Mouse (Mus musculus): Measurements from ENCODE around the gene Mrfap1. TPM values are rescaled to one million over a fixed set of nuclear protein-coding genes. Genes with fewer than 3 reads are reported as not detected.
A peak's percentile ranks its signal among the peaks of the same experiment; 100 is the strongest.
"Not testable (repeated sequence)": the region's sequence is repeated elsewhere in the genome, so short reads cannot be mapped to it uniquely, and the experiment has no call there.

The Mrfap1 gene
- 263 TPM for polyA plus RNA-seq (2012; fragmentation: generic; extraction: Trizol)

- H3K4me2 ChIP-seq (ENCODE audit: low read depth), result peak within 1 kb of the TSS; percentile 98
- H3K27me3 ChIP-seq (ENCODE audit: control insufficient read depth, insufficient read depth, insufficient read length), result not testable (repeated sequence)
- peaks cover 22% of the 10 kb centered on the region for H3K79me2 ChIP-seq (ENCODE audit: control insufficient read depth, insufficient read depth)
- H3ac ChIP-seq (ENCODE audit: control insufficient read depth, insufficient read length), result peak within 1 kb of the TSS; percentile 44
- peaks cover 19% of the 10 kb centered on the region for H3K36me3 ChIP-seq (ENCODE audit: control insufficient read depth, insufficient read depth)
- peak within 1 kb of the TSS; percentile 55 for H3K4me3 ChIP-seq
- peak; percentile 78 for TF ChIP-seq POLR2A (IDR thresholded peaks at IDR 0.05; ENCODE audit: insufficient read length, low read depth)
- peak in 1 of 3 experiments; percentile 66 for TF ChIP-seq MYOD1 (IDR thresholded peaks at IDR 0.05; ENCODE audit: control insufficient read depth in 1 of 3, insufficient read length in 2 of 3, low read depth in 2 of 3)
- TF ChIP-seq MYOG (IDR thresholded peaks at IDR 0.05; ENCODE audit: control insufficient read depth in 1 of 3, insufficient read depth in 1 of 3, insufficient read length in 2 of 3, low read depth in 2 of 3), result peak; percentile 39 to 74 (median 63)
- peak; percentile 81 for TF ChIP-seq POLR2AphosphoS2 (IDR thresholded peaks at IDR 0.05; ENCODE audit: insufficient read length, low read depth)
Measured at GRCm38 (mm10) chr5:36796296-36797014, at the start of gene Mrfap1. TSS of gene Mrfap1 (minus strand) at chr5:36796772.

GRCm38 (mm10) chr5:36844490-36844889 lies 47.9 kb upstream of the Mrfap1 start:
- H3K4me2 ChIP-seq (ENCODE audit: low read depth), result no peak overlapping the region
- no peaks in the 10 kb centered on the region for H3K79me2 ChIP-seq (ENCODE audit: control insufficient read depth, insufficient read depth)
- no peak for TF ChIP-seq MAX (IDR thresholded peaks at IDR 0.05; ENCODE audit: low read depth)
- TF ChIP-seq USF1 (IDR thresholded peaks at IDR 0.05; ENCODE audit: low read depth), result no peak
- no peak for TF ChIP-seq SRF (IDR thresholded peaks at IDR 0.05; ENCODE audit: control insufficient read depth, insufficient read length, low read depth)
- no peak for TF ChIP-seq REST (IDR thresholded peaks at IDR 0.05; ENCODE audit: insufficient read depth, insufficient read length)
- no peak for TF ChIP-seq E2F4 (IDR thresholded peaks at IDR 0.05; ENCODE audit: insufficient read depth)
- TF ChIP-seq POLR2AphosphoS2 (IDR thresholded peaks at IDR 0.05; ENCODE audit: insufficient read length, low read depth), result no peak
- no peak for TF ChIP-seq TCF3 (IDR thresholded peaks at IDR 0.05; ENCODE audit: insufficient read length, low read depth)
- no peak for TF ChIP-seq MYOG (IDR thresholded peaks at IDR 0.05; ENCODE audit: control insufficient read depth in 1 of 3, insufficient read depth in 1 of 3, insufficient read length in 2 of 3, low read depth in 2 of 3)
- no peak for TF ChIP-seq MYOD1 (IDR thresholded peaks at IDR 0.05; ENCODE audit: control insufficient read depth in 1 of 3, insufficient read length in 2 of 3, low read depth in 2 of 3)
- TF ChIP-seq CEBPB (IDR thresholded peaks at IDR 0.05; ENCODE audit: insufficient read depth, poor library complexity, severe bottlenecking), result no peak
- TF ChIP-seq TCF12 (IDR thresholded peaks at IDR 0.05; ENCODE audit: insufficient read depth, poor library complexity, severe bottlenecking), result no peak
- TF ChIP-seq POLR2A (IDR thresholded peaks at IDR 0.05; ENCODE audit: insufficient read length, low read depth), result no peak
- no peaks in the 10 kb centered on the region for H3K36me3 ChIP-seq (ENCODE audit: control insufficient read depth, insufficient read depth)
- no peak overlapping the region for H3K4me3 ChIP-seq
- H3K27me3 ChIP-seq (ENCODE audit: control insufficient read depth, insufficient read depth, insufficient read length), result peaks cover 46% of the 10 kb centered on the region
- no peak overlapping the region for H3ac ChIP-seq (ENCODE audit: control insufficient read depth, insufficient read length)

DNA sequence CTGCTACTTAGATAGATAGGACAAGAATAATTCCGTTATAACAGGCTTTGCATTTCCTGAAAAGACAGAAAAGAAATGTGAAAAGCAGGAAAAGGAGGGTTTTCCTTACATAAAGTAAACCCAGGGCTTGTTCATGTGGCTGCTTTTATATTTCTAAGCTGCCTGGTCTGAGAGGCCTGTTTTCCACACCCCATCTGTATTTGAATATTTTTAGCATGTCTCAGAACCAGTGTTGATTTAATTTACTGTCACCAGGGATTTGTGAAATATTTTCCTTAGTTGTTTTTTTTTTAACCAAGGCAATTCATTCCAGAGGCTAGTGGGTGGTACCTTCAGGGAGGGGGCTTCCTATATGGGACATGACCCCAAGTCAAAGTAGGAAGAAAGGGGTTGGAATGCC lies 45.1 kb upstream of the Mrfap1 start:
- Histone ChIP-seq H3K27me3 (ENCODE audit: control insufficient read depth, insufficient read depth, insufficient read length) (peaks cover 26% of the 10 kb centered on the region), H3K36me3 (ENCODE audit: control insufficient read depth, insufficient read depth) (no peaks in the 10 kb centered on the region), H3K79me2 (ENCODE audit: control insufficient read depth, insufficient read depth) (no peaks in the 10 kb centered on the region), H3K4me2 (ENCODE audit: low read depth) (no peak overlapping the region), H3ac (ENCODE audit: control insufficient read depth, insufficient read length) (no peak overlapping the region), H3K4me3 (no peak overlapping the region)
- no peak for TF ChIP-seq SRF (IDR thresholded peaks at IDR 0.05; ENCODE audit: control insufficient read depth, insufficient read length, low read depth)

DNA sequence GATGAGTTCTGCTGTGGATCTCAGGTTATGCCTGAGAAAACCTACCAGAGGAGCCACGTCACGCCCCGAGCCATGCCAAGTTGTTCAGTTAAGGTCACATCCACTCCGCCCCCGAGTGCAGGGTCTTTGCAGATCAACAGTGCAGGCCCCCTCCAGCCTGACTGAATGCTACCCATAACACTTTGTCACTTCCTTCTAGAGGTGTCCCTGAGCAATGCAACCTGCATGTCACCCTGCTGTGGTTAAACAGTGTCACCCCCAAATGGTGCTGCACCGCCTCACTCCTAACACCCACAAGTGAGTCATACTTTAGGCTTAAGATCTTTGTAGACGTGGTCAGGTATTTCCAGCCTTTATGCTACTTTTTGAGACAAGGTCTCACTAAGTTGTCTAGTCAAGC lies 43.5 kb upstream of the Mrfap1 start:
- TF ChIP-seq REST (IDR thresholded peaks at IDR 0.05; ENCODE audit: insufficient read depth, insufficient read length) (no peak), SRF (IDR thresholded peaks at IDR 0.05; ENCODE audit: control insufficient read depth, insufficient read length, low read depth) (no peak), MYOD1 (IDR thresholded peaks at IDR 0.05; ENCODE audit: control insufficient read depth in 1 of 3, insufficient read length in 2 of 3, low read depth in 2 of 3) (no peak), USF1 (IDR thresholded peaks at IDR 0.05; ENCODE audit: low read depth) (no peak), MYOG (IDR thresholded peaks at IDR 0.05; ENCODE audit: control insufficient read depth in 1 of 3, insufficient read depth in 1 of 3, insufficient read length in 2 of 3, low read depth in 2 of 3) (no peak), MAX (IDR thresholded peaks at IDR 0.05; ENCODE audit: low read depth) (no peak), E2F4 (IDR thresholded peaks at IDR 0.05; ENCODE audit: insufficient read depth) (no peak), POLR2AphosphoS2 (IDR thresholded peaks at IDR 0.05; ENCODE audit: insufficient read length, low read depth) (no peak), CEBPB (IDR thresholded peaks at IDR 0.05; ENCODE audit: insufficient read depth, poor library complexity, severe bottlenecking) (no peak), TCF12 (IDR thresholded peaks at IDR 0.05; ENCODE audit: insufficient read depth, poor library complexity, severe bottlenecking) (no peak), POLR2A (IDR thresholded peaks at IDR 0.05; ENCODE audit: insufficient read length, low read depth) (no peak), TCF3 (IDR thresholded peaks at IDR 0.05; ENCODE audit: insufficient read length, low read depth) (no peak)

GRCm38 (mm10) chr5:36839602-36840001 lies 43.0 kb upstream of the Mrfap1 start:
- Histone ChIP-seq H3K79me2 (ENCODE audit: control insufficient read depth, insufficient read depth) (no peaks in the 10 kb centered on the region), H3K27me3 (ENCODE audit: control insufficient read depth, insufficient read depth, insufficient read length) (peaks cover 18% of the 10 kb centered on the region), H3K4me2 (ENCODE audit: low read depth) (no peak overlapping the region), H3K4me3 (no peak overlapping the region), H3ac (ENCODE audit: control insufficient read depth, insufficient read length) (no peak overlapping the region), H3K36me3 (ENCODE audit: control insufficient read depth, insufficient read depth) (no peaks in the 10 kb centered on the region)
- TF ChIP-seq POLR2AphosphoS2 (IDR thresholded peaks at IDR 0.05; ENCODE audit: insufficient read length, low read depth) (no peak), SRF (IDR thresholded peaks at IDR 0.05; ENCODE audit: control insufficient read depth, insufficient read length, low read depth) (no peak)

More for the DNA sequence above, 43.5 kb upstream of the Mrfap1 start:
- peaks cover 16% of the 10 kb centered on the region for H3K27me3 ChIP-seq (ENCODE audit: control insufficient read depth, insufficient read depth, insufficient read length)
- no peak overlapping the region for H3K4me3 ChIP-seq
- H3K36me3 ChIP-seq (ENCODE audit: control insufficient read depth, insufficient read depth), result no peaks in the 10 kb centered on the region
- no peaks in the 10 kb centered on the region for H3K79me2 ChIP-seq (ENCODE audit: control insufficient read depth, insufficient read depth)
- no peak overlapping the region for H3K4me2 ChIP-seq (ENCODE audit: low read depth)
- H3ac ChIP-seq (ENCODE audit: control insufficient read depth, insufficient read length), result no peak overlapping the region
